Mouse (Mus musculus) CH12.LX (cell line): ENCODE data around the gene Gli2.

Experiments used
- CTCF ChIP-seq, 2 experiments: IDR thresholded peaks in 1 of 2; conservative IDR thresholded peaks in 1 of 2; 2 replicates each; pipeline ENCODE4 v1.5.1; 2011 to 2012; ENCODE audit warnings: low read depth in 2 of 2, low read length in 2 of 2, improper control_type of control experiment in 1 of 2, inconsistent platforms in 1 of 2, mild to moderate bottlenecking in 1 of 2, moderate library complexity in 1 of 2
- EP300 ChIP-seq: IDR thresholded peaks from 2 replicates; pipeline ENCODE4 v1.6.1; 2011; ENCODE audit warnings: low read length, improper control_type of control experiment
- POLR2A ChIP-seq: IDR thresholded peaks from 2 replicates; pipeline ENCODE4 v1.6.1; 2011; ENCODE audit warnings: low read depth, mild to moderate bottlenecking, improper control_type of control experiment, low read length

- no peak for TF ChIP-seq EP300
- no peak for TF ChIP-seq CTCF (conservative IDR thresholded peaks at IDR 0.05 in 1 of 2, IDR thresholded peaks at IDR 0.05 in 1 of 2; ENCODE audit: low read depth in 2 of 2, low read length in 2 of 2)
- TF ChIP-seq POLR2A, result no peak
Measured at GRCm38 (mm10) chr1:118922189-118922588, 131.2 kb downstream of the Gli2 start.
